Mouse (Mus musculus) activated CD4-positive, CD25-positive, alpha-beta regulatory T cell, adult 4 months (primary cell): Measurements from ENCODE around the gene Mcidas. TPM values are rescaled to one million over a fixed set of nuclear protein-coding genes. Genes with fewer than 3 reads are reported as not detected.

ENCODE experiments used
- ATAC-seq: one replicate; pipeline ENCODE4 v1.8.0; 2017
- polyA plus RNA-seq, 2 experiments: library from polyadenylated mRNA; unstranded; fragments of 100-300 nt; shearing (Covaris generic); gene quantifications; one replicate each; pipeline ENCODE4 v1.2.1; 2017

Gene Mcidas
- polyA plus RNA-seq, 2 experiments from 2014 or later: 0.13 TPM; not detected in 1

DNA sequence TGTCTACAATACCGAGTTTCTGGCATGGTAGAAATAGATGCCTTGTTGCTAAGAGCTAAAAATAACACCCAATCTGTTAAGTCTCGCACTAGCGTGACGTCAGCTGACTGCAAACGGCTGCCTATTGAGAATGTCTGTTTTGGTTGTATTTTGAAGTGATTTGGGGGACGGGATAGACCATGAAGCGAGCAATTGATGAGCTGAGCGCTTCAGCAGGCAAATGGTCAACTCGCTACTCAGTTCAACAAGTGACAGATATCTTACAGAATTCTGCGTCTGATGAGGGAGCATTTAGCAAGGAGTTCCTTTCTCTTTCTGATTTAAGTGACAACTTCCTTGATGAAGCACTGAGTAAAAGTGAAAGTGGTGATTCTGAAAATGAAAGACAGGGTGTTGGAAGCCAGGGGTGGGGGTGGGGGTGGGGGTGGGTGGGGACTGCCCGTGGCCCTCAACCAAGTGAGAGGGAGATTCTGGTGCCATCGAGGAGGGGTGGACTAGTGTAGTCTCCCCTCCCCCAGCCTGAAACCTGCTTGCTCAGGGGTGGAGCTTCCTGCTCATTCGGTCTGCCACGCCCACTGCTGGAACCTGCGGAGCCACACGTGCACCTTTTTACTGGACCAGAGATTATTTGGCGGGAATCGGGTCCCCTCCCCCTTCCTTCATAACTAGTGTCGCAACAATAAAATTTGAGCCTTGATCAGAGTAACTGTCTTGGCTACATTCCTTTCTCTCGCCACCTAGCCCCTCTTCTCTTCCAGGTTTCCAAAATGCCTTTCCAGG lies 19.7 kb downstream of the Mcidas start:
- peak; percentile 94 for ATAC-seq

DNA sequence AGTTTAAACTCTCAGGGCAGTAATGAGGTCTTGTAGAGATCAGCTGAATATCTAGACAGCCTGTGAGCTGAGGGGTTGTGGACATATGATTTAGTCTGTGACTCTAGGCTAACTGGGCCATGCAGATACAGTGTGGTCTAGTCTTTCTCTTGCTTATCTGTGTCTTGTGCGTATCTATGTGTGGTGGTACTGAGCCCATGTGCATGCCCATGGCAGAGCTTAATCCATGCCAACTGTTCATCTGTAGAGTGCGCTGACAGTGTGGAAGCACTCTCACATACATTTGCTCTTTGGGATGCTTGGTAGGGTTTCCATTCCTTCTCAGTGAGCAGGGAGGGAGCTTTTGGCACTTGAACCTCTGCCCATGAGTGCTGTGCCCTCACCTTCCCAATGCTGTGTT lies 27.9 kb downstream of the Mcidas start:
- ATAC-seq: no peak

DNA sequence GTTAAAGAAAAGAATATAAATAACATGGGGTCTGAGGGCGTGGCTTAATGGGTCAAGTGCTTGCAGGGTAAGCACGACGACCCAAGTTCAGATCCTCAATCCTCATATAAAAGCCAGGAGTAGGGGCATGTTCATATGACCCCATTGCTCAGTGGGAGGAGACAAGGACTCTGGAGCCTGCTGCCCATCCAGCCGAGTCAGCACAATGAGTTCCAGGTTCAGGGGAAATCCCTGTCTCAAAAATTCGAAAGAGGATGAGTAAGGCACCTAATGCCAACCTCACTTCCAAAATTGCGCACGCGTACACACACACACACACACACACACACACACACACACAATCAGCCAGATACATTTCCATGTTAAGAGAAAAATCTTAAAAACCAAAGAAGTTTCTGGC lies 28.8 kb downstream of the Mcidas start:
- ATAC-seq: no peak

DNA sequence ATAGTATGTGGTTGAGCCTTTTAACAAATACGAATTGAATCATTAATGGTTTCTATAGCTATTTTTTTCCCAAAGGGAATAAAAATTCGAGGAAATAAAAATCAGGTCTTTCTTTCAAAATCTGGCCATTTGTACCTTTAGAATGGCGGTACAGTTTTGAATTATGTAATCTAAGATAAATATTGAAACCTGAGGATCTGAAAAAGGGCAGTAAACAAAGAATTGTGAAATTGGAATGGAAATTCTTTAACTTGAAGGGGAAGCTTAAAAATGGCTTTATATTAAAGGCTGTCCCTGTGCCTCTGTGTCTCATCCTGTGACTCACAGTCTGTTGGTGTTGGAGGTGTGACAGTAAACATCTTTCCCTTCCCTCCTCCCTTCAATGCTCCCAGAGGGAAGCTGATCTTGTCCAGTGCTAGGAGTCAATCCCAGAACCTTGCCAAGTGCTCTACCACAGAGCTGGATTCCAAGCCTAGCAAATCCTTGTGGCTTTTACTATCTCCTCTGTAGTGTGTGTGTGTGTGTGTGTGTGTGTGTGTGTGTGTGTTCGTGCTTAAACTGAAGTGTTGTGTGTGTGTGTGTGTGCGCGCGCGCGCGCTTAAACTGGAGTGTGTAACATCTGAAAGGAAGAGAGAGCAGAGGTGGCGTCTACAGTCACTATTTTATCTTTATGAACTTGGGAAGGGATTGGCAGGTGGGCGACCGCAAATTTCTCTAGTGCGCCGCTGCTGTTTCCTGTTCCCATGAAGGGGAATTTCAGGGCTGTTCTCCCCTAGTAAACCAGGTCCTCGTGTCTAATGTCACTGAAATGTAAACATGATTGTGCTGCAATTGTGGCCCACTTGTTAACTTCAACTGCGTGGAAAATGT lies 29.9 kb downstream of the Mcidas start:
- ATAC-seq: peak; percentile 67

DNA sequence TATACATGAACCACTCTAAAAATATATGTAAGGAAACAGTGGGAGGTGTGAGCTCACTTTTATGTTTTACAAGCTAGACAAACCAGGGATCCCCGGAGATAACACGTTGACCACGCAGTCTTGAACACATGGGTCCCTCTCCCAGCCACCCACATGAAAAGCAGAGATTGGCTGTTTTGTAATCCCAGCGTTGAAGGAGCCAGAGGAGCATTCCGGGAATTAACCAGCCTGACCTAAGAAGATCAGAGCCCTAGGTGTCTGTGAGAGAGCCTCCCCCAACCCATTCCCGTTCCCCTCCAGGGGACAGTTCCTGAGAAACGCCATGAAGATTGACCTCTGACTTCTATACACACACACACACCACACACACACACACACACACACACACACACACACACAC lies 37.7 kb downstream of the Mcidas start:
- no peak for ATAC-seq

DNA sequence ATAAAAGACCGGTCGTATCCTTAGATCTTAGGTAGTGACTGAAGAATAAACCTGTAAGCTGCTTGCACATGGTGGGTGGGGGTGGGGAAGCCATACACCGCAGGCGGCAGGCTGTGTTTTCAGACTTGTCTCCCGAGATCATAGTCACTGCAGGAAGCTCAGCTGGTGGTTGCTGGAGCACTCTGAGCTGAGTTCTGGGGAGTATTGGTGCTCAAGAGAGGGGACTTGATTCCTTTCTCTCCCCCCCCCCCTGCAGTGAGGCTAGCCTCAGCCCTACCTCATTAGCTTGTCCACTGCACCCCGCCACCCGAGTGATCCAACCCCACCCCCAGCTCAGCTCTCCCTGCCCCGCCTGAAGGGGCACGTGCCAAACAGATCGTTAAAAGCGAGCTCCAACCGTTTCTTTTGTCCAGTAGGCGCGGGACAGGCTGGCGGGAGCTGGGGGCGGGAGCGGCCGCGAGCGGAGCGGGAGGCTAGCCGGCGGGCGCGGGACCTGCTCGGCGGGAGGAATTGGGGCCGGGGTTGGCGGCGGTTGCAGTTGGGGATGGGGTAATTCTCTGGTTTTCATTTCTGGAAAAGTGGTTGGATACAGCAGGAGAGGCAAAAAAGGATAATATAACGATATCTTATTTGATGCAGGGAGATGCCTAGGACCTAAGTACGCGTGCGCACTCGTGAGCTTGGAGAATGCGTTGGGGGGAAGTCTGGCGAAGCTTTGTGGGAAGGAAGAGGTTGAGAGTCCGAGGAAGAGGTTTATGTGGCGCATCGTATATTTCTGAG lies 38.3 kb downstream of the Mcidas start:
- ATAC-seq: peak; percentile 38

DNA sequence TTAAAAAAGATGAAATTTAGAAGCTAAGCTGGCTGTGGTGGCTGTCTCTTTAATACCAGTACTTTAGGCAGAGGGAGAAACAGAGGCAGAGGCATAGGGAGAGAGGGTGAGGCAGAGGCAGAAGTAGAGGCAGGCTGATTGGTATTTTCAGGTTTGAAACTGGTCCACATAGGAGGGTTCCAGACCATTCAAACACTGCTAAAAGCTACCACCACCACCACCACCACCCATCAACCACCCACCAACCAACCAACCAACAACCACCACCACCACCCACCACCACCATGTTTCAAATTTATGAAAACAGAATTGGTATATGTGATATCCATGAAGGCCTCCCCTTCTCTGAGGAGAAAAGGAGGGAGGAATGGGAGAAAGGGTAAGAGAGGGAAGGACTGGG lies 39.2 kb downstream of the Mcidas start:
- no peak for ATAC-seq

DNA sequence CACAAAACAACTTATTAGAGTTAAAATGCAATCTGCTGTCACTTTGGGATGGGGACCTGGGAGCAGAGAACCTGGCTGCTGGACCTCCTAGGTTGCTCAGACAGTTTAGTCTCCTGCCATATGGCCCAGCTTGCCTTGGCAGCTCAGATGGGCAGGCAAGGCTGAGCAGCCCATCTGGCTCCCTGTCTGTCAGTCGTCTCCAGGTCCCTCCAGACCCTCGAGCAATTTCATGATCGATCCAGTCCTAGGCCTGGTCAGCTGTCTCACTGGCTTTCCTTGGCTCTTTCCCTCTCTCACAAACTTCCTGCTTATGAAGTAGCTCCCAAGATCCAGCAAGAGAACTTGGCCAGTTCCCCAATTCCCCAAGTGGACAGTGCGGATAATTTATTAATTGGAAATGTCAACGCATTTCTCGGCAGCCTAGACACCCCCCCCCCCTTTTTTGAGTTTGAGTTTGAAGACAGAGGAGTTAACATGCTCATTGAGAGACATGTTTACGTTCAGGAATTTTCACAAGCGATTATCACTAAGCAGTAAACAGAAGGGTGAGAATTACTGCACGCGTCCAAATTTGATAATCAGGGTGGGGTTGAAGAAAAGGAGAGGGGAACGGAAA lies 40.7 kb downstream of the Mcidas start:
- no peak for ATAC-seq

DNA sequence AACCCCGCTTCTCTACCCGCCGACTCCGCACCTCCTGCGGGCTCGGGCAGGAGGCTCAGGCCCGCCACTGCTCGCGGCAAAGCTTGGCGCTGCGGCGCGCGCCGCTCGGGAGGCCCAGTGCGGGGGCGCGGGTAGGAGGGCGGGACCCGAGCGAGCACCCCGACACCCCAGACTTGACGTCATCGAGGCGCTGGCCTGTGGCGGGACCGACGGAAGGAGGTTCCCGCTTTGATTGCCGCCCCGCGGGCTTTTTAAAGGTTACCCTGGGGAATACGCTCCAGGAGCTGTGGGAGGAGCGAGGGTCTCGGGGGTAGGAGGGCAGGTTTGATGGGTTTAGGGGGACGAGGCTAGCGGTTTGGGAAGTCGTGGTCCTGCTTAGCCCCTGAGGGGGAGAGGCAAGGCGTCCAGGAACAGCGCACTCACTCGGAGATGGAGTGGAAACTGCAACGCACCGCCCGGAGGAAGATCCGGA lies 41.3 kb downstream of the Mcidas start, which contains the start of gene Cdc20b:
Gene Cdc20b, plus strand, starts transcription at position 162 of the 472 bp plus-strand sequence.
- peak; percentile 74 for ATAC-seq

DNA sequence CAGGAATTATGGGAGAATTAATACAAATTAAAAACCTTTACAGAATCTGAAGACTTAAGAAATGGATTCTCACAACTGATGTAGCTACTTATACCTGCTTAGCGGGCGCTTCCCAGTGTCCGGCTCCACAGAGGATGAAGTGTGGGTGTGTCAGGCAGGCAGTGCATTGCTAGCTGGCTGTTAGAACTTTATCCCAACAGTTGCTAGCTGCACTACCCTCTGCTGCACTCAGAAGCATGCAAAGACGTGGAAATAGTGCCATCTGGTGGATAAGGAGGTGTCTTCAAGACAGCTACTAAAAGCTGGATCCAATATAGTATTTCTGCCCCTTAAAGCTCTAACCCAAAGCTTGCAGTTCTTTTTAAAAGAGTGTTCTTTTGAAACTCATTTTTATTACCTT lies 42.2 kb downstream of the Mcidas start:
- peak; percentile 74 for ATAC-seq

DNA sequence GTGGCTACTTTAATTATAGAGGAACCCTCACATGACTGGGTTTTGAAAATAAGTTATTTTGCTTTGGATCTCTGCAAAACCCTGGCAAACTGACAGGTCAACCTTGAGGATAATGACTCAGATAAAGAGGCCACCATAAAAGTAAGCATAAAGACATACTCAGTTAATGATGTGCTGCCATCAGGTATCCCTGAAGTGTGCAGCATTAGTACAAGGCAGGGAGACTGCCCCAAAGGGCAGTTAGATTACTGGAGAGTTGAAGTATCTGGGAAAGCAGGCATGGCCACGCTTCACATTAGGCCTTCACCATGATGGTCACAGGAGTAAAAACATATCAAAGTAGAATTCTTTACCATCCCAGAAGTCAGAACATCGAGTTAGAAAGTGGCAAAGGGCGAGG lies 51.2 kb downstream of the Mcidas start:
- no peak for ATAC-seq

DNA sequence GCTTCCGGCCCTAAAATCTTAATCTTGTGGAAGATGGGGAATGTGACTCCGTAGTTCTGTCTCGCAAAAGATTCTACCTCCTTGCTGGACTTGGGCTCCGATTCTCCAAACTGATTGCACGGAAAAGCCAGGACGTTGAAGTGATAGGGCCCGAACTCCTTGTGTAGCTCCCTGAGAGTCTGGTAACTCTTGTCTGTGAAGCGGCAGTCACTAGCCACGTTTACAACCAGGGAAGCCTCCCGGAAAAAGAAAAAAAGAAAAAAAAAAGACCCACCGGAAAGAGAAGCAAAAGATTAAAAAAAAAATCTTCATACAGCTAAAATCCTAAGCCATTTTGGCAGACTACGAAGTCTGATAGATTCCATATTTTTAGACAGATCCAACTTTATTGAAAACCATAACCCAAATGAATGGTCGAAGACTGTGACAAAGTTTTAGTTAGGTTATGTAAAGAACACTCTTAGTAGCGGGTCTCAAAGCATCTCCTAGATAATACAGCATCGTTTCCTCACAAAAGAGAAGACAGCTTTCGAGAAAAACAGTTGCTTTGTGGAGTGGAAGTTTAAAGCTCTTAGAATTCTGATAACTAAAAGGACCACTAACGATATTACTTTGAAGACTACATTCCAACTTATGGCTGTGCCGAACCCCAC lies 51.9 kb downstream of the Mcidas start:
- ATAC-seq: no peak

DNA sequence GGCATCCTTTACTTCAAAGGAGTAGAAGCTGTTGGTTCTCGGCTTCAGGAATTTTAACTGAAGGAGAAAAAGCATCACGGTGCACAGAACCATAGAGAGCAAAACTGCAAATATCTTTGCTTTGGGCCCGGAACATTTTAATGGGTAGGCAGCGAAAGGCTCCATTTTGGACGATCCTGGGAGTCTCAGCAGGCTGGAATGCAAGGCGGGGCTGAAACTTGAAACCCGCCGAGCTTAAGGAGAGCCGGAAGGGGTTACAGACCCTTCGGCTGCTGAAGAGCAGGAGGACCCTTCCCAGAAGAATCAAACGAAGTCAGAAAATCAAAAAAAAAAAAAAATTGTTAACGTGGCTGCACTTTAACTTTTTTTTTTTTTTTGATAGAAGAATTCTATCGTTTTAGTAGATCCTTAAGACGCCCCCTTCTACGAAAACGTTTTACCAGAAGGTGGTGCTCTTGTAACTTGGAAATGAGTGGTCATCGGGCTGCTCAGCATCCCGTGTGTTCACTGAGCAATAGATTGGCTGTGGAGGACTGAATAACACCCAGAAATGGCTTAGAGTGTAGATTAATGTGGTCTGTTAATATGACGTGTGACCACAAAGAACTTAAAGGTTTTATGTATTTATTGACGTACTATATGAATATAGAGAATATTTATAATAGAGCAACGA lies 52.7 kb downstream of the Mcidas start, which contains the start of gene Gpx8:
Gene Gpx8, minus strand, starts transcription at position 200 of the 673 bp plus-strand sequence.
- ATAC-seq: peak; percentile 69

DNA sequence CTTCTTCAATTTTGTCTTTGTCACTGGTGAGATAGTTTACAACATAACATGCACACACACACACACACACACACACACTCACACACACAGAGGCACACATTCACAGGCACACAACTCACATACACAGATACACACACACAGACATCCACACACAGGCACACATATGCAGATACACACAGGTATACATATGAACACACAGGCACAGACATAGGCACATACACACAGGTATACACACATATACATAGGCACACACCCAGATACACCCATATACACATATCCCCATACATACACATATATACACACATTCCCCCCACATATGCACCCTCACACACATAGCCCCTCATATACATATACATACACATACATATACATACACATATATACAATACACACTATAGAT lies 53.4 kb downstream of the Mcidas start:
- ATAC-seq: no peak

DNA sequence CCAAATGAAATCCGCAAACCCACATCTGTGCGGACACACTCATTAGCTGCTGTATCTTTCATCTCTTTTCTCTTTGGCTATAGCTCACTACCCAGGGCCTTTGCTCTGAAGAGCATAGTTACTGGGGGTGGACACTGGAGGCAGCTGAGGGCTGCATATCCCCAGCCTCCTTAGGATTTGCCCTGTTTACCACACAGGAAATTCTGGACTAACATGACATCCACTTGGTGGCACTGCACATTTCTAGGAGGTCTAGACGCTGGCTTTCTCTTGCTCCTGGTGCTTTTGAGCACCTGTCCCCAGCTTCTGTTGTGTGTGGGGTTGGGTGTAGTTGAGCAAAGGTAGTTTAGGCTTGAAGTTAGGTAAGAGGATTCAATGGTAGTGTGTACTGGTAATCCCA lies 54.0 kb downstream of the Mcidas start:
- ATAC-seq: no peak

Other genes with a start within 250 kb of the Mcidas start
- gene Plpp1, start 193.1 kb upstream of the Mcidas start, polyA plus RNA-seq: 1 to 10 TPM; 1.6 to 1.8 TPM
- 10 to 100 TPM; 65.2 to 68.1 TPM for gene Mtrex, start 66.4 kb upstream of the Mcidas start, polyA plus RNA-seq
- gene Dhx29, start 66.4 kb upstream of the Mcidas start, polyA plus RNA-seq: 10 to 100 TPM in 1 of 2 experiments, 1 to 10 TPM in 1; 9.1 to 13.0 TPM
- not detected for gene Ccno, start 6.0 kb upstream of the Mcidas start, polyA plus RNA-seq
- gene Cdc20b, start 41.3 kb downstream of the Mcidas start, polyA plus RNA-seq: under 1 TPM in 1 of 2 experiments, not detected in 1; 0.25 TPM
- not detected for gene Gpx8, start 52.6 kb downstream of the Mcidas start, polyA plus RNA-seq
- gene Gzma, start 107.1 kb downstream of the Mcidas start, polyA plus RNA-seq: 1 to 10 TPM; 3.3 to 6.7 TPM
- not detected for gene Esm1, start 215.8 kb downstream of the Mcidas start, polyA plus RNA-seq
- 1 to 10 TPM; 1.2 TPM for gene Gzmk, start 232.1 kb downstream of the Mcidas start, polyA plus RNA-seq